Mouse (Mus musculus) thymus, postnatal 4 days (tissue): ENCODE results near the gene Cyp4f40.
"Not testable (repeated sequence)": the region's sequence is repeated elsewhere in the genome, so short reads cannot be mapped to it uniquely, and the experiment has no call there.

Experiments
- DNase-seq: peaks from one replicate; pipeline ENCODE4 v3.0.0; 2021

The Cyp4f40 gene

DNA sequence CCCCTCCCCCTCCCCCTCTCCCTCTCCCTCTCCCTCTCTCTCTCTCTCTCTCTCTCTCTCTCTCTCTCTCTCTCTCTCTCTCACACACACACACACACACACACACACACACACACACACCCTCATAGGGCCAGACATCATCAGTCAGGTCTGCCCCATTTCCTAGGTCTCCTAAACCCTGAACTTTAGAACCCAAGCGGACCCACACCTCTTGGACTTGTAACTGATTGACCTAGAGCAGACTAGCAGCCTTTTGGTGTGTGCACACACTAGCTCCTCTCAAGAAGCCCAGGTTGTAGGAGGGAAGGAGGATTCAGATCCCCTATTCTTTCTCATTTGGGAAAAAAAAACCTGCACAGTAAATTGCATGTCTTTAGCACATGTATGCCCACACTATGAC, 63.5 kb downstream of the Cyp4f40 start:
- DNase-seq: not testable (repeated sequence)

DNA sequence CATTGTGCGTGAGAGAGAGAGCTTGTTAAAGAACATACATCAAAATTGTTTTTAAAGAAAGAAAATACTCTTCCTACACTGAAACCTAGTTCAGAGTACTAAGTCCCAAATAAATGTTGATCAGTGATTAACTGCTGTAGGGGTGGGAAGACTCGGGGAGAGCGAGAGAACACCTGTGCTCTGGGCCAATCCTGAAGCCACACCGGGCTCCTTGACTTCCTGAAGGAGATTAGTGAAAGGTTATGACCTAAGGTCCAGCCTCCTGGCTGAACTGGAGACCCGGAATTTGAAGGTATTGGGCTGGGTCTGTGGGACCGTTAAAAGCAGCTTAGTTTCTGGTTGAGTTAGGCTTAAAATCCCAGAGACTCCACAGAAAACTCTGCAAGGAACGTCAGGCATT, 64.1 kb downstream of the Cyp4f40 start:
- no peak for DNase-seq

DNA sequence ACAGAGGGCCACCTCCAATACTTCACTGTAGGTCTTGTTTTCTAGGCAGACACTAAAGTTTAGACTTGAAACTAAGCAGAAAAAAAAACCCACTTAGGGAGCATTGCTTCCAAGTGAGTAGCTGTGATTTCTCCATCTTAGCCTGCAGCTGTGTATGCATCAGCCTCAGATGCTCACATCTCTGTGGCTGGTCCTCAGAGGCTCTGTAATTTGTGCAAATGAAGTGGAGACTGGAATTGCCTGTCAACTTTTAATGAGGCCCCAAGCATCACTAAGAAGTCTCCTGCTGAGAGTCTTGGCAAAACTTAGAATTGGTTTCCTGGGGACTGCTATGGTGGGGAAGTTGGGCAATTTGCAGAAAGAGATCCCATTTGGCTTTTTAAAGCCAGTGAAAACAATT, 67.7 kb downstream of the Cyp4f40 start:
- not testable (repeated sequence) for DNase-seq
